Mouse (Mus musculus): ENCODE results near the gene Shc2.

The Shc2 gene

DNA sequence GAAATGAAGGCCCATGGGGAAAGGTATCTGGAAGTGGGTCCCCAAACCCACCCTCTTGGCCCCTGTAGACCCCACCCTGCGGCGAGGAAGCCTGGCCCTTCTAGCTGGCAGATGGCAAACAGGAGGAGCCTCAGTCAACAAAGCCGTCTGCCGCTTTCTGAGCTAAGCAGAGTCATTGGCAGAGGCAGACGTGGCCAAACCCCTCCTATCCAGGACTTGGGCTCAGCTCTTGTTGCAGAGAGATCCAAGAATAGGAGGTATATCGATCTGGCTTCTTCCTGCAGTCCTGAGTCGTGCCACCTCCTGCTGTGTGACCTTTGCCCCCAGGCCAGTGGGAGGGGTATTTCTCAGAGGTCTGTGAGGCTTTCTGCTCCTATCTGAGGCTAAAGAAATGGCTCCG lies 21.9 kb downstream of the Shc2 start:
- peak; percentile 49 for DNase-seq (ENCODE audit: low spot score)

DNA sequence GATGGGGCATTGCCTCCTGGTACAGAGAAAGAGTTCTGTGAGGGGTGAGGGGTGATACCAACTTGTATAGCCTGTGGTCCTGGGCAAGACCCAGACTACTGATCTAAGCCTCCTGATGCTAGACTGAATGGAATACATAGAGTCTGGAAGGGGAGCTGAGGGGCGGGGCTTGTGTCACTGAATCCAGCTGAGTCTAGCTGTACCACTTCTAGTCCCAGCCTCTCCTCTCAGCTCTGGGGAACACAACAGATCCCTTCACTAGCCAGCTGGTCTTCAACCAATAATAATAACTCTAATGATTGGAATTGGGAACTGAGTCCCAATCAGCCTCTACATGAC lies 23.4 kb downstream of the Shc2 start:
- no peak for DNase-seq (ENCODE audit: low spot score)

DNA sequence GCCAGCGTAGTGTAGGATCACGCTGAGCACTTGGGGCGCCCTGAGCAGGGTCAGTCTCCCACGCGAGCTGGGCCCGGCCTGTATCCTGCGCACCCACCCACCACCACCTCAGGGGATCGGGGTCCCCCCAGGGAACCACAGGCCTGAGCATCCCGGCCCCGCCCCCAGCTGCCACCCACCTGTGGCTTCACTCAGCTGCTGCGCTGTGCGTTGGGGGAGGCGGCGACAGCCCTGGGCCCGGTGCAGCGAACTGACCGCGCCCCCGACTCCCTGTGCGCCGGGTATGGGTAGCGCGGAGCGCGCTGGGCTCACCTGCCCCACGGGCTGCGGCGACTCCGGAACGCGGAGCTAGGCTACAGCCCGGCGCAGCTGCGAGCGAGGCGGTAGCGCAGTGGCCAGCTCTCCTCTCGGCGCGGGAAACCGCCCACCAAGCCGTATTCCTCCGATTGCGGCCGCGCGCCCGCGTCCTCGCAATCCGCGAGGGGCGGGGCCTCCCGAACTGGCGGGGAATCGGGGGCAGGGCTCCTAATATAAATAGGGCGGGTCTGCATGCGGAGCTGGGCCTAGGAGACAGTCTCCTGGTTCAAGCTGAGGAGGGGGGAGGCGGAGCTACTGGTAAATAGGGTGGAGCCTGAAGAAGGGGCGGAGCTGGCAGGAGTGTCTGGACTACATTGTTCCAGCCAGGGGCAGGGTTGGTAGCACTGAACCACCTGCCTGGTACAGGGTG lies 24.0 kb downstream of the Shc2 start, which contains the start of gene C2cd4c:
Gene C2cd4c (minus strand): TSS at position 448 of the 727 bp plus-strand sequence.
- DNase-seq (ENCODE audit: low spot score) = peak; percentile 83

DNA sequence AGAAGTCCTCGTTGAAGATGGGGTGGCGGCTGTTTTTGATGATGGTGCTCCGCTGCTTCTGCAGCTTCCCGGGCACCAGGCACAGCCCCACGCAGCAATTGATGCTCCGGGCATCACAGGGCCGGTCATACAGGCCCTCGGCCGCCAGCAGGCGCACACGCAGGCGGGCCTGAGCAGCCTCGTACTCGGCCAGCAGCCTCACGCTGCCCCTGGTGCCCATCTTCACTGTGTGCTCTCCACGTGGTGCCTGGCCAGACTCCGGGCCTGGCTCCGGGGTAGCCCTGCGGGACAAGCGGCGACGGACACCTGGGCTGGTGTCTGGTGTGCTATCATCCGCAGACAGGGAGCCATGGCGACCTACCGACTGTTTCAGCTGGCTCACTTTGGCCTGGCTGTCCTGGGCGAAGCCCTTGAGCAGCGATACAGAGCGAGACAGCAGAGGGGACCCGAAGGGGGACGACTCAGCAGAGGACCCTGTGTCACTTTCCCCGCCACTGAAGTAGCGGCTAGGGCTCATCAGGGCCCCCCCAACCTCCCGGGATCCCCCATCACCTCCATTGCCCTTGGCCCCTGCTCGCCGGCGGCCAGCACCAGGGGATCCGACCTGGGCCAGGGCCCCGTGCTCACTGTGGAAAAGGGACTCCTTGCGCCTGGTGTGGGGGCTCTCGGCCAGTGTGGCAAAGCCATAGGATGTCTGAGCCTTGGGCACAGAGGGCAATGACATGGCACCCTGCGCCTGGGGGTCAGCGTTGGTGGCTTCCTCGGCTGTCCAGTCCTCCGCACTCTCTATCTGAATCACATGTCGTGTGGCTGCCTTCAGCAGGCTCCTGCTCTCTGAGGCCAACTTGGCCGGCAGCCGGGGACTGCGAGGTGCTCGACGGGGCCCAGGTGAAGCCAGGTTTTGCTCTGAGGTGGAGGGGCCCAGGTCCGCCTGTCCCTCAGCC lies 25.3 kb downstream of the Shc2 start:
- peak; percentile 69 for DNase-seq (ENCODE audit: low spot score)

DNA sequence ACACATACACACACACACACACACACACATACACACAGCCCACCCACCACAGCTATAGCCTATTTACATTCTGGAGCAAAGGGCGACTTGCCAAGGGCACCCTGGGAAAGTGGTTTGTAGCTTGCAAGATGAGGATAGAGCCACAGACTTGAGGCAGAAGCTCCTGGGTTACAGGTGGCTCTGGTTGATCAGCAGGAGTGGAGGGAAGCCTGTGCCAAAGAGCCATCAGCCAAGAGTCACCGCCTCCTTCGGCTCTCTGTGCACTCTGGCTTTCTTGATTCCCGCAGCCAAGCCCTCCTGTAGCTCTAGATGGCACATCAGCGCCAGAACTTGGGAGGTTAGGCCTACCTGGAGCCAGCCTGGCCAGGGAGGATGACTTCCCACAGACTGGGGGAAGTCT lies 26.4 kb downstream of the Shc2 start:
- no peak for DNase-seq (ENCODE audit: low spot score)

DNA sequence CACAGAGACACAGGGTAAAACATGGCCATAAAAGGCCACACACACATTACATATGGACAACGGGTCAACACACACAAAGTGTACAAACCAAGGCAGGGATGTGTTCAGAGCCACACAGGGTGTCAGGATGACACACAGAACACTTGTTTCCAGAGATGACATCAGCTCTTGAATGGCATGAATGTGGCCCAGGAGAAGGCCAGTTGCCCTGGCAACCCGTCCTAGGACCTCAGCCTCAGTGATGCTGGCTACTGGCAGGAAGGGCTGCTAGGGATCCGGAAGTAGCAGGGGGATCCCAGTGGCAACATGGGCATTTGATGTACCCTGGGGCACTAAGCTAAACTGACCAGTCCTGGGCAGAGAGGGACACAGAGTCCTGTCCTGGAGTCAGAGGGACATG lies 28.4 kb downstream of the Shc2 start:
- no peak for DNase-seq (ENCODE audit: low spot score)

DNA sequence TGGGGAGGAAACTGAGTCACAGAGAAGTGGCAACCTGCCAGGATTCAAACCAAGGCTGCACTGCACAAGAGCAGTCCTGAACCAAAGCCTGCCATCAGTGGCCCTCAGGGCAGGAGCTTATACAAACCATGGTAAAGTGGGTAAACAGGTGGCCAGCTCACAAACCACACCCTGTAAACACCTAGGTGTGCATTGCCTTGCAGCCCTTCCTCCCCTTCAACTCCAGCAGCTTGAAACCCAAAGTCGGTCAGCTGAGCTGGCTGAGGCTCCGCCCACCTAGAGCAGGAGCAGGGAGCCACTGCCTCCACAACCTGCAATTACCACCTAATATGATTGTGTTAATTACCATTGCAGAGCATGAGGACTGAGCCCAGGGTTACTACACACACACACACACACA lies 29.8 kb downstream of the Shc2 start:
- DNase-seq (ENCODE audit: low spot score) = no peak

DNA sequence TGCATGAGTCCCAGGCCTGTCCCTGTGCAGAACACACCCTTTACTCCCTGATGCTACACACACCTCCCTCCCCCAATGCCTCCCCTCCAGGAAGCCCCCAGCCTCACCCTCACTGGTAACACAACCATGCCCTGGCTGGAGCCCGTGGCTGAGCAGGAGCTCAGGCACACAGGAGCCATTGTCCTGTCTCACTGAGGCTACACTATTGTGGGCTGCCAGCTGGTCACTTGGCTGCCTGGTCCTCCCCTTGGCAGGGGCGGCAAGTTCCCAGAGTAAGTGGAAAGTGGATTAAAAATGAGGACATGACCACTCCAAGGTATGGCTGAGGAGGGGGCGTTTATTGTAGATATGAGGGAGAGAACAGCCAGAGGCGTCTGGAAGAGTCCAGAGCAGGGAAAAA lies 31.2 kb downstream of the Shc2 start:
- DNase-seq (ENCODE audit: low spot score) = no peak

DNA sequence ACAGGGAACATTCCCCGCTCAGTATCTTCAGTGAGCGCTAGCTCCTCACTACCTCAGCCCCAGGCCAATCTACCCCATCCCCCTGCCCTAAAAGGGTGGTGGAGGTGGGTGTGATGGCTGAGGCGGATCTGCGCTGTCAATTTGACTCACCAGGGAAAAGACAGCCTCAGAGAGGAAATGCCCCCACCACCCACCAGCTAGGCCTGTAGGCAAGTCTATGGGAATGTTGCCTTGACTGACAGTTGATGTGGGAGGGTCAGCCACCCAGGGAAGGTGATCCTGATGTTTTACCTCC lies 39.8 kb downstream of the Shc2 start:
- DNase-seq (ENCODE audit: low spot score) = no peak

DNA sequence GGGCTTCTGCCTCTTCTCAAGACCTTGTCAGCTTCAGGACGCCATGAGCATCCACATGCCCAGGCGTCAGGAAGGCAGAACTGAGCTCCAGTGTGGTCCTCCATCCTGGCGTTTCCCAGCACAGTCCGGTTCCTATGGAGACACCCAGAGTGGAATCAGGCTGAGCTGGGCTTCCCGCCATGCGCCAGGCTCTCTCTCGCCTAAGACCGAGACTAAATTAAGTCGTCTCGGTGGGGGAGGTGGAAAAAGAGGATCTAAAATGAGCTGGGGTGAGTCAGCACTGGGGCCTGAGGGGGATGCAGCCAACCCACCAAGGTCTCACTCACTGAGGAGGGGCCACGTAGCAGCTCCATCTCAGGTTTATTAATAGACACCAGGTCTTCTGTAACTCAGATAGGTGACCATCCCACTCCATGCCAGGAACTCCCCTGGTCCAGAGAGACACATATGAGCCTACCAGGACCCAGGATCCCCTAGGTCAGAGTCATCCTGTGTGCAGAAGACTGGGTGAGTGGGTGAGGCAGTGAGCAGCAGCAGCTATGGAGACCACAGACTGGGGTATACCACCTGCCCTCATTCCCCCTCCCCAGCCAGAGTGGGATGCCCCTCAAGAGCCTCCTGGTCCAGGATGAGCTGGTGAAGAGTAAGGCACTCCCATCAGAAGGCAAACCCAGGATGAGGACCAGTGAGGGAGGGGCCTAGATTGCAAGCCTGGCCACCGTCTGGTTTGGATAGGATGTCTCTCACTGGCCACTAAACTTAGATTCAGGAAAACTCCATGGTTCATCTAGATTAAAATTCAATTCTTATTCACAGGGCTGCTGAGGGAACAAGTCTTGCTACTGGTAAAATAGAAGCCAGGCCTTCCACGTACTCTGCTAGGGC lies 40.4 kb downstream of the Shc2 start:
- DNase-seq (ENCODE audit: low spot score) = no peak

DNA sequence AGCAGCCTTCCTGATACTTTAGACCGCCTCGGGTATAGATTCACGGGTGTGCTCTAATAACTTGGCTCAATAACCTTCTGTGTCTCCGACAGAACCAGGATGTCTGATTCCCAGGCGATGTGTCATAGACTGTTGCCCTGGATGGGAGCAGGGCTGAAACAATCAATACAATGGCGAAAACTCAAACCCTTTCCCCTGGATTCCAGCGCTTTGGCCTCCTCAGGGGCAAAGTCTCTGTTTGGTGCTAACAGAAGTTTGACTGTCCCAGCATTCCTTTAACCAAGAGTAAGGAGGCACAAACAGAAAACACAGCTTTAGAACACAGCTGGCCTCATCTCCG lies 42.2 kb downstream of the Shc2 start:
- DNase-seq (ENCODE audit: low spot score) = no peak

DNA sequence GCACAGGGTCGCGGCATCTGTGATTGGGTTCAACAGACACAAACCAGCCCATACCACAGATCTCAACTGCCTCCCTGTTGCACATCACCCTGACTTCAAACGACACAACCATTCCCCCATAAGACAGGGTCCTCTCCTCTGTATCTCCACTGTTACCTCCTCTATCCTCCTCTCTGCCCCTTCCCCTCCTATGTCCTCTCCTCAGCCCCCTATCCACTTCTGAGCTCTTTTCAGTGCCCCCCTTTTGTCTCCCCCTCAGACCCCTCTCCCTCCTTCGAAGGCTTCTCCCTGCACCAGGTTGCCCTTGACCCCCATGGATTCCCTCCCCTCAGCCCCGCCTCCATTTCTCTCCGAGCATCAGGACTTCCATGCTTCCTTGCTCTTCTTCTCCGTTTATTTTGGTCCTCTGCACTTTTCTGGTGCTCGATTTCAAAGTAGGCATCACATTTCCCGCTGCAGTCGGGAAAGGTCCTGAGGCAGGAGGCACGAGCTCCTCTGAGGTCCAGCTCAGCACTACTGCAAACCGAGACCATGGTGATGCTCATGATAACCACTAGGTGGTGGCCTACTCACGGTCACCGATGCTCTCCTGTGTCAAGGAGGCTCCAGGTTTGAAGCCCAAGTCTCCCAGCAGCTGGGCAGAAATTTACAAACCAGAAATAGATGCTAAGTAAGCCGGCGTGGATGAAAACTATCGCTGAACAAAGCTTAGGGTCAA lies 42.7 kb downstream of the Shc2 start:
- peak; percentile 94 for DNase-seq (ENCODE audit: low spot score)

DNA sequence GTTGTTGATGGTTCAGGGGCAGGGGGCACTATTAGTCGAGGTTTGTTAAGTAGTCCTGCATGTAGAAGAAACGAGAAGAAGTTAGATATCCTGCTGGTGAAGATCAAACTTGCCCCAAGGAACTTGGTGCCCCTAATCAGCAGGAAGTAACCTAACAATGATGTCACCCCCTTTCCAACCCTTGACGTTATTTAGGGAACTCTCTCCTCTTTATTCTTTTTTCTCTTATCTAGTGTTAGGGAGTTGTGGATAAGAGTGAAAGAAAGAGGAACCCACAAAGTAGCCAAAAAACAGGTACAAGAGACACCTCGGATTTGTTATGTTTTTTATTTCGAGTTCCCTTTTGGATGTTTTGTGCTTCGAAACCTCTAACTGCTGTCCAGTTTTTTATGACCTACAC lies 43.6 kb downstream of the Shc2 start:
- DNase-seq (ENCODE audit: low spot score) = no peak

DNA sequence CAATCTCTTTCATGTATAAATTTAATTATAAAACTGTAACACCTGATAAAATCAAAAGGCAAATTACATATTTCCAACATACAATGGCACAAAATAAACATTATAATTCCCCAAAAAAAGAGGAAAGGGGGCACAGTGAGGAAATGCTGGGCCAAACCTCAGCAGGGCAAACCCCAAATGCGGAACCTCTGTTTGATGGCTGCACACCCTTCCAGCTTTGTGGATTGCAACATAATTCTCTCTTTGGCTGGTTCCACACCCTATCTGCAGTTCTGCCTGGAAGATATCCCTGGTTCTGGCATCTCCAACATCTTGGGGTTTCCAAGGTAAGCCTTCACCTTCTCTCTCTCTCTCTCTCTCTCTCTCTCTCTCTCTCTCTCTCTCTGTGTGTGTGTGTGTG lies 47.0 kb downstream of the Shc2 start:
- DNase-seq (ENCODE audit: low spot score) = no peak

DNA sequence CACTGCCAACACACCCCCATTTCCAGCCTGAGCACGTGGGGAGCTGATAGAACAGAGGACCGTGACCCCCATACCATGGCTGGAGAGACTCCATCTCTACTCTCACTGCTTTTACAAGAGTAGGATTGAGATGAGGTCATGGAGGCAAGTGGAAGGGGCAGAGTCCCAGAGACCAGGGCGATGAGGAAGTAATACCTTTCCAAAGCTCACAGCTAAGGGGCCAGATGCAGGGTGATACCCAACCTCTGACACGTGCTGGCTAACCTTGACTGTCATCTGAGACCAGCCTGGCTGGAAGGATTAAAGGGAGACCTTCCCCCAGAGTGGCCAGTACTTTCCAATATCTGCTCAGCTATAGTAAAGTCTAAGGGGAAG lies 50.0 kb downstream of the Shc2 start:
- DNase-seq (ENCODE audit: low spot score) = no peak

DNA sequence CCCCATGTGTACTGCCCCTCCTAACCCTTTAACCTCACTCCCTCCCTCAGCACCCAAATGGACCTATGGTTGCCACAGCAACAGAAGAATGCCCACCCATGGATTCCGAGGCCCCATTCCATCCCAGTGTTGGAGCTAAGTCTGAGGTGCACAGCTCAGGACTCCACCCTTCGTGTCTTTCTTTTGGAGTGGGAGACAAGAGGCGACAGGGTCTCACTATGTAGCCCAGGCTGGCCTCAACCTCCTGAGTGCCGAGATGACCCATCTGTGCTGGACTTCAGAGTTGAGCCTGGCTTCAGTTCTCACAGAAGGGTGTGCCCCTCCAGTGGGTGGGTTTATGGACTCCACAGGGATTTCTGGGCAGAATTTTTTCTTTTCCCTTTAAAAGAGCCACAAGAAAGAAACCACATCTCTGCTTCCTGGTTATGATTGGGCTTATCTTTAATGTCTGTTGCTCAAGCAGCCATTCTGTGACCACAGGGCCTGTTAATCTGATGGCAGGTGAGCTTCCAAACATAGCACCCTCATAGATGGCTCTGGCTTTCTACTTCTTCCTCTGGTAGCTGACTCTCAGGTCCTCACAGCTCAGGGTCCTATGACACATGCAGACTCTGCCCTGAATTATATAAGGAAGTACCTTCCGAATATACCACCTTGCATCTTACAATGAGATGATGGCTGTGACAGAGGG lies 50.5 kb downstream of the Shc2 start, which contains the start of gene Theg:
Gene Theg (minus strand): TSS at position 271 of the 691 bp plus-strand sequence.
- no peak for DNase-seq (ENCODE audit: low spot score)

DNA sequence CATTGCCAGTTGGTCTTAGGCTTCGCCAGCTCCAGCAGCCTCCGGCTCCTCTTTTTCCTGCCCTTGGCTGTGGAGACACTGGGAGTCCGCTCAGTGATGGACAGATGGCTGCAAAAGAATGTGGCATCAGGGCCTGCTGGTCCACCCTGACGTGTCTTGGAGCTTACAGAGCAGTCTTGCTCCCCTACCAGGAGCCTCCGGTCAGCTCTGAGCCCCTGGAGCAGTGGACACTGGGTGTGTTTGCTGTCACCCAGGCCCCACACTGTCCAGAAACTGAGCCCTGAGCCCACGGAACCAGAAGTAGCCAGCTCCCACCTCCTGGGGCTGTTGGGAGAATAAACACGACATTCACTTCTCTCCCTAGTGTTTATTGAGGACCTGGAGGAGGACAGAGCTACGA lies 51.5 kb downstream of the Shc2 start:
- DNase-seq (ENCODE audit: low spot score) = no peak

DNA sequence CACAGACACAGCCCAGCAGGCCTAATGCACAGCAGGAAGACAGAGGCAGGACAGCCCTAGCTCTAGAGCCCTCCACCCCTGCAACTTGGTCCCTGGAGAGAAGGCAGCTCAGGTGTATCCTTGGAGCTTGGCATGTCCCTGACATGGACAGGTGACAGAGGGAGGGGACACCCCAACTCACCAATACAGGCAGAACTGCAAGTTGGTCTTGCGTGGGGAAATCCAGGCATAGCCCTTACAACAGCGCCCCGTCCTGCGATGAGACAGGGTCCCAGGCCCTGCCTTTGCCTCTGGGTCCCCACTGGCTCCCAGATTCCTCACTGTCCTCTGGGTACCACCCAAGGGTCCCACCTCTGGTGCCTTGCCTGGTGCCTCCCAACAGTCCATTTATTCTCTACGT lies 52.0 kb downstream of the Shc2 start:
- no peak for DNase-seq (ENCODE audit: low spot score)

DNA sequence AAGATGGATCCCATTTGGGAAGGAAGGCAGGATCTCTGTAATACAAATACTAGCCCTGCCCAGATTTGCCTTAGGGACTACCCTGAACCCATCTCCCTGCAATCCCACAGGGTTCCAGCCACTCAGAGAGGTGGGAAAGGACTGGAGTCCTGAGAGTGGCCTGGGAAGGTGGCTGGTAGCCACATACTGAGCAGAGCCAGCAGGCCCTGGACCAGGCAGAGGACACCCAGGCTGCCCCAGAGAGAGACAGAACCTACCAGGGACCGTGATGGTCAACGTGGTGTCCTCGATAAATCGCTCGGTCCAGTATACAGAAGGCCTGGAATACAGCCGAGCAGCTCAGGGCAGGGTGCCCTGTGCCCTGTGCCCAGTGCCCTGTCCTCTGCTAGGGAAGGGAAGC lies 52.6 kb downstream of the Shc2 start:
- DNase-seq (ENCODE audit: low spot score) = no peak

DNA sequence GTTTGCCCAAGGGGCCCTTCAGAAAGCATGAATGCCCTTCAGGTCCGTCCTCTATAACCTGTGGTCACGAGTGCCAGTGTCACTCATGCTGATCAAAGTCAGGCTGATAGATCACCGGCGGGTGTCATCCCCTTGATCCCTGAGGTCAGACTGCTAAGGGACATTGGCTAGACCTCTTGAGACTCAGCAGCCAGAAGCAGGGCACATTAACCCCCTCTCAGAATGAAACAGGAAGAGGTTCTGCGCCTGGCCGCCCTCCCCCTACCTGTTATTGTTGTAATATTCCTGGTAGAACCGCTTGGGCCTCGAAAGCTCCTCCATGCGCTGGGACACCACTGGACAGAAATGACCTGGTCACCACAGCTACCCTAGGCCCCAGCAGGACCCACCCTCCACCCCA lies 53.3 kb downstream of the Shc2 start:
- no peak for DNase-seq (ENCODE audit: low spot score)

DNA sequence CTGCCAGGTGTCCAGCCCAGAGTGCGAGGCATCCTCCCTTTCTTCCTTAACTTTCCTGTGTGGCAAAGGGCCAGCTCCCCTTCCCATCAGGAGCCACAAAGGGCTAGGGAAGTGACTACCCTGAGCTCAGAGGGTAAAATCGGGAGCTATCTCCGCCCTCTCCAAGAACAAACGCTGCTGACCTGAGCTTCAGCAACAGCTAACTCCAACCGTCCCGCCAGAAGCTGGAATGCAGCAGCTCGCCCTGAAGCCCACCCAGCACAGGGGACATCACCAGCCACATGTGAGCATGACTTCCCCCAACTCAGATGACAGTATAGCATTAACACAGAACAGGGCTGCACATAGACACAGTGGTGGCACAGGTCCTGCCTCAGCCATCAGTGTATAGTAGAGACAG lies 53.7 kb downstream of the Shc2 start:
- DNase-seq (ENCODE audit: low spot score) = no peak

DNA sequence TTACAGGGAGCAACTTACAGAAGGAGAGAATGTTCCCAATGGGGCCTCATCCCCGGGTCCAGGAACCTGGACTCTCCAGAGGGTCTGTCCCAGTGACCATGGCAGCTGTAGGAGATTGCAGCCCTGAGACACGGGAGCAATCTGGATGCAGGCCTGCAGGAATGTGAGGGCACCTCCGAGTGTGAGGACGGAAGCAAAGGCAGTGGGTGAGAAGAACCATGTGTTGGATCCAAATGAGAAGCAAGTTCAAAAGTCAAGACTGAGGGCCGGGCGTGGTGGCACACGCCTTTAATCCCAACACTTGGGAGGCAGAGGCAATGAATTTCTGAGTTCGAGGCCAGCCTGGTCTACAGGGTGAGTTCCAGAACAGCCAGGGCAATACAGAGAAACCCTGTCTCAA lies 56.2 kb downstream of the Shc2 start:
- no peak for DNase-seq (ENCODE audit: low spot score)

All from embryo, embryonic 10 days (tissue).